Mouse (Mus musculus) liver, embryonic 14.5 days (tissue): ENCODE data around the gene Ccdc167. TPM values are rescaled to one million over a fixed set of nuclear protein-coding genes. Genes with fewer than 3 reads are reported as not detected.

Experiments
- ATAC-seq: fragments of 200-750 bp; cut with Nextera tagmentation; 2 replicates; pipeline ENCODE4 v1.8.0; 2017; ENCODE audit warnings: moderate number of reproducible peaks, mild to moderate bottlenecking, moderate library complexity; ENCODE audit not compliant: insufficient read depth
- DNase-seq, 3 experiments: peaks; one replicate each; pipeline ENCODE4 v3.0.0-alpha.2; 2012 to 2013; ENCODE audit warnings: low read depth in 3 of 3, low spot score in 3 of 3
- H3K27ac ChIP-seq: fragments of 300-500 bp; sonication (generic); 2 replicates; pipeline ENCODE4 v1.5.1; 2014; ENCODE audit warnings: moderate library complexity, mild to moderate bottlenecking, control low read depth, inconsistent platforms
- H3K27me3 ChIP-seq: fragments of 300-500 bp; sonication (generic); 2 replicates; pipeline ENCODE4 v1.6.1; 2014; ENCODE audit warnings: mild to moderate bottlenecking, low read length, moderate library complexity; ENCODE audit not compliant: control insufficient read depth, insufficient read depth
- H3K36me3 ChIP-seq: fragments of 300-500 bp; sonication (generic); replicated peaks from 2 replicates; pipeline ENCODE4 v1.6.1; 2014; ENCODE audit warnings: low read depth; ENCODE audit not compliant: control insufficient read depth, insufficient read depth
- H3K4me1 ChIP-seq, 2 experiments: fragments of 200-500 bp in 1 of 2; fragments of 300-500 bp in 1 of 2; sonication (generic) in 1 of 2; replicated peaks; 2 replicates each; pipeline ENCODE4 v1.6.1; 2012 to 2014; ENCODE audit warnings: antibody characterized with exemption in 1 of 2, inconsistent platforms in 1 of 2, low read length in 1 of 2; ENCODE audit not compliant: control insufficient read depth in 2 of 2, insufficient read depth in 2 of 2
- H3K4me2 ChIP-seq: fragments of 300-500 bp; sonication (generic); 2 replicates; pipeline ENCODE4 v1.6.1; 2014; ENCODE audit warnings: low read depth, mild to moderate bottlenecking, control low read depth, moderate library complexity
- H3K4me3 ChIP-seq, 2 experiments: fragments of 200-500 bp in 1 of 2; fragments of 300-500 bp in 1 of 2; sonication (generic) in 1 of 2; 2 replicates each; pipeline ENCODE4 v1.5.1; 2012 to 2014; ENCODE audit warnings: low read depth in 2 of 2, low read length in 2 of 2, mild to moderate bottlenecking in 2 of 2, control low read depth in 1 of 2, inconsistent platforms in 1 of 2, moderate library complexity in 1 of 2; ENCODE audit not compliant: insufficient read depth in 1 of 2
- H3K9ac ChIP-seq: fragments of 300-500 bp; sonication (generic); replicated peaks from 2 replicates; pipeline ENCODE4 v1.6.1; 2014; ENCODE audit warnings: mild to moderate bottlenecking, control low read depth, moderate library complexity
- H3K9me3 ChIP-seq: fragments of 300-500 bp; sonication (generic); 2 replicates; pipeline ENCODE4 v1.6.1; 2016; ENCODE audit warnings: low read length, mixed read lengths; ENCODE audit not compliant: control insufficient read depth
- CTCF ChIP-seq: IDR thresholded peaks from 2 replicates; pipeline ENCODE4 v1.5.1; 2016; ENCODE audit warnings: antibody characterized with exemption, low read depth, control low read depth
- EP300 ChIP-seq: IDR thresholded peaks from 2 replicates; pipeline ENCODE4 v1.6.1; 2016; ENCODE audit warnings: antibody characterized with exemption, low read depth
- WGBS: fragments of 180-500 bp; shearing (Covaris S2); extraction: QIAGEN DNeasy Blood & Tissue Kit; methylation state at CpG from one replicate; pipeline ENCODE4 v1.1.7; 2014; ENCODE audit not compliant: insufficient replicate concordance; 5-methylcytosine and 5-hydroxymethylcytosine counted together
- polyA plus RNA-seq, 2 experiments: library from polyadenylated mRNA; depleted of rRNA in 1 of 2; stranded (reverse) in 1 of 2; unstranded in 1 of 2; fragments of >200 nt; fragmentation: Nextera tagmentation in 1 of 2; extraction: Ambion mirVana in 1 of 2; gene quantifications; 2 replicates each; pipeline versions ENCODE4 v1.2.1 to v1.2.3; 2012 to 2014

Gene Ccdc167
- polyA plus RNA-seq (2012; rRNA removed) (3.8 and 7.6 TPM in 2 replicates), polyA plus RNA-seq (2014; fragmentation: Nextera tagmentation; extraction: Ambion mirVana) (10.1 TPM in 2 replicates)

GRCm38 (mm10) chr17:29716732-29717445 is at the start of gene Ccdc167:
Gene Ccdc167, minus strand, starts transcription at chr17:29717044.
- no peak for TF ChIP-seq CTCF
- TF ChIP-seq EP300, result no peak
- 4% methylated on average over 41 of the region's 41 CpGs for WGBS
- Histone ChIP-seq H3K9ac (peak within 1 kb of the TSS; percentile 78), H3K4me2 (peak within 1 kb of the TSS; percentile 88), H3K9me3 (no peaks in the 10 kb centered on the region), H3K27me3 (no peaks in the 10 kb centered on the region), H3K4me1 (peaks cover 10 to 14% of the 10 kb centered on the region in 2 experiments), H3K4me3 (peak within 1 kb of the TSS; percentile 73 to 91), H3K36me3 (no peaks in the 10 kb centered on the region), H3K27ac (no peak within 1 kb of the TSS)
- DNase-seq (peak; percentile 91 to 93 (median 92)), ATAC-seq (peak; percentile 94)

GRCm38 (mm10) chr17:29765380-29765779 is 48.5 kb upstream of the Ccdc167 start:
- no peak for DNase-seq
- no peak overlapping the region for H3K4me3 ChIP-seq
- H3K27ac ChIP-seq, result no peak overlapping the region
- ATAC-seq, result no peak
- no peaks in the 10 kb centered on the region for H3K27me3 ChIP-seq
- WGBS, result 68% methylated on average over 9 of the region's 9 CpGs
- H3K4me2 ChIP-seq, result no peak overlapping the region
- H3K9me3 ChIP-seq, result no peaks in the 10 kb centered on the region
- no peak for TF ChIP-seq EP300
- TF ChIP-seq CTCF, result no peak
- 0 out of 4 replicates have a peak, but pooled peaks cover 0 to 5% of the 10 kb centered on the region in 2 experiments for H3K4me1 ChIP-seq
- H3K36me3 ChIP-seq, result no peaks in the 10 kb centered on the region
- no peak overlapping the region for H3K9ac ChIP-seq

- Histone ChIP-seq H3K4me1 (no peaks in the 10 kb centered on the region), H3K4me2 (no peak overlapping the region), H3K4me3 (no peak overlapping the region), H3K36me3 (no peaks in the 10 kb centered on the region), H3K9me3 (no peaks in the 10 kb centered on the region), H3K27me3 (no peaks in the 10 kb centered on the region), H3K9ac (no peak overlapping the region), H3K27ac (no peak overlapping the region)
- 59% methylated on average over 8 of the region's 8 CpGs for WGBS
- ATAC-seq (no peak), DNase-seq (peak; percentile 31 to 45 (median 40))
- TF ChIP-seq EP300, result no peak
- TF ChIP-seq CTCF, result peak; percentile 93
Observed at GRCm38 (mm10) chr17:29762551-29762950, 45.7 kb upstream of the Ccdc167 start.

- Histone ChIP-seq H3K4me2 (no peak overlapping the region), H3K9me3 (no peaks in the 10 kb centered on the region), H3K9ac (no peak overlapping the region), H3K4me1 (no peaks in the 10 kb centered on the region), H3K36me3 (no peaks in the 10 kb centered on the region), H3K27ac (no peak overlapping the region), H3K27me3 (no peaks in the 10 kb centered on the region), H3K4me3 (no peak overlapping the region)
- WGBS, result 55% methylated on average over 9 of the region's 9 CpGs
- ATAC-seq, result no peak
- TF ChIP-seq CTCF, result no peak
- no peak for TF ChIP-seq EP300
- no peak for DNase-seq
Observed at GRCm38 (mm10) chr17:29761938-29762337, 45.1 kb upstream of the Ccdc167 start.
